Mouse (Mus musculus): ENCODE measurements around the gene Sp100.
"Not testable (repeated sequence)": the region's sequence is repeated elsewhere in the genome, so short reads cannot be mapped to it uniquely, and the experiment has no call there.

Sp100 gene

DNA sequence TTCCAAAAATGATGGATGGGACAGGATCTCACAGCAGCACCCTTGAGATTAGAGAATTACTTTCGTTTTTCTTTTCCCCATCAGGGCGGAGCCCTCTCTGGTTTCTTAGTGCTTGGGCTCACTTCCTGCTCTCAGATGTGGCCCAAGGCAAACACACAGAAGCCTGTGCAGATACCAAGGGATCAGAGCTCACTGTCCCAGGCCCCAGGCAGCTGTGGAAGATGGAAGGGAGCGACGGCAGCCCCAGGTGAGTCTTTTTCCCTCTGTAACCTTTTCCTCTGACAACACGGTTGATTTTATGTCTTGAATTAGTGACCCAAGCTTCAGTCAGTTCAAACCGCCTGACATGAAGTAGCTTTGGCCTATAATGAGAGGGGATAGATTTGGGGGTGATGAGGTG is at the start of gene Sp100:
Sp100 (plus strand) TSS at position 108 of the 400 bp plus-strand sequence.
- peak; percentile 19 to 29 for DNase-seq

GRCm38 (mm10) chr1:85600078-85600477 is 49.7 kb upstream of the Sp100 start, which contains the start of gene Sp140:
Gene Sp140 (plus strand): TSS chr1:85600378.
- DNase-seq, result not testable (repeated sequence)

GRCm38 (mm10) chr1:85600794-85601193 is 49.0 kb upstream of the Sp100 start:
- peak; percentile 3 to 14 for DNase-seq

- DNase-seq, result not testable (repeated sequence)
Measured at GRCm38 (mm10) chr1:85604341-85604740, 45.4 kb upstream of the Sp100 start.

DNA sequence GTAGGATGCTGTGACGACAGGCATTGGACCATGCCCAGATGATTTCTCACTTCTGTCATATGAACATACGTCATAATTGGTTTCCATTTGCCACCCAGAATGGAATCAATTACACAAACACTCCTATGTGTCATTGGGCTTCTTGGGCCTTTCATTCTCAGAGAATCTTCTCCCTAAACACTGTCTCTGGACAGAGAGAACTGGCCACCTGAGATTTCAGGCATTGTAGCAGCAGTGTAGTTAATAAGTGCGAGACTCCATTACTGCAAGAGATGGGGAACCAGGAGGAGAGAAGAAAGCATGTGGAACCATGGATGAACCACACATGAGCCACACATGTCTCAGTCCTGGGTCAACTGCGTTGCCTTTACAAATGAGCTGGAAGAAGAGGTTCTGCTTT is 41.4 kb upstream of the Sp100 start:
- DNase-seq, result not testable (repeated sequence)

GRCm38 (mm10) chr1:85610581-85610980 is 39.2 kb upstream of the Sp100 start:
- peak in 1 of 2 experiments; percentile 3 for DNase-seq

GRCm38 (mm10) chr1:85615096-85615495 is 34.7 kb upstream of the Sp100 start:
- not testable (repeated sequence) for DNase-seq

GRCm38 (mm10) chr1:85615819-85616218 is 34.0 kb upstream of the Sp100 start:
- DNase-seq, result not testable (repeated sequence)

DNA sequence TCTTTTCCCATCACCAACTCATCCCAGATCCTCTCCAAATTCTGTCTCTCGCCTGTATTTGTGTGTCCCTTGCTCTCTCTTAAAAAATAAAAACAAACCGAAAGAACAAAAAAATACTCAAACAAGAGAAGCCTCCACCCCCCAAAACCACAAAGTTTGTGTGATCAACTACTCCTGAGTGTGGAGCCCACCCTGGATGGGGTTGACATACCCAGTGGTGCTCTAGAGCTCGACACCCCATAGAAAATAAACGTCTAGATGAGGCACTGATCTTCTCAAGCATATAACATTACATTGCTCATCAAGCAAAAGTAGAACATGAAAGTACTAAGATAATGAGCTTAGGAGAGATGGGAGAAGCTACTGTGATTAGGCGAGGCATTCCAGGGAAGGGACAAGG is 32.6 kb upstream of the Sp100 start:
- DNase-seq, result not testable (repeated sequence)

DNA sequence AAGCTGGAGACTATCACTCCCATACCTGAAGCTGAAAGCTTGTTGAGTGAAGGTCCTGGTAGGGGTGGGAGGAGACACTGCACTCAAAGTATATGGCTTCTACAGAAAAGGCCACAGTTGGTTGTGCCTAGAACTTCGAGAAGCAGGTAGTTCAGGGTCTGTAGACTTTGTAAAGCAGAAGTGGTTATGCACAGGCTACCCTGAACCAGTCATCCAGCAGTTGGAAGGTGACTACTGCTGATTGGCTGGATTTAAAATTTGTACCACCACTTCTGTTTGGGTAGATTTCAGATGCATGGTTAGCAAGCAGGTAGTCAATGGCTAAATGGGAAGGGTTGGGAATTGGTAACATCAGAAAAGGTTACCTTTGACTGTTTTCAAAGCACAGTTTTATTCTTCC is 31.1 kb upstream of the Sp100 start:
- not testable (repeated sequence) for DNase-seq

DNA sequence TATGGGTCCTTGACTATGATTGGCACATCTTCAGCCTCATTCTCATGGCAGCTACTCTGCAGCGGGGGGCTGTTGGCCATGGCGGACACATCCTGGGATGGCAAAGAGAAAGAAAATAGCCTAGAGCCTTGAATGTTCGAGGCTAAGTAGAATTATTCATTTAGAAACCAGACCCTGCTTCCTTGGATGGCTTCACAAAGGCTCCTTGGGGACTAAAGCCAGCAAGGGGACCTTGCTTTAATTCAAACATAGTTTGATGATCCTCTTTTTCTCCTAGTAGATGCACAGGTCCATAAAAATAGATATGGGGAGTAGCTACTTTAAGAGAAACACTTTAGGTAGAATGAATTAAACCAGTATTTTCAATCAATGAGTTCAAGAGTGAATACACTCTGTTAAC is 12.9 kb upstream of the Sp100 start:
- DNase-seq, result not testable (repeated sequence)

GRCm38 (mm10) chr1:85638144-85638543 is 11.6 kb upstream of the Sp100 start:
- DNase-seq, result not testable (repeated sequence)

DNA sequence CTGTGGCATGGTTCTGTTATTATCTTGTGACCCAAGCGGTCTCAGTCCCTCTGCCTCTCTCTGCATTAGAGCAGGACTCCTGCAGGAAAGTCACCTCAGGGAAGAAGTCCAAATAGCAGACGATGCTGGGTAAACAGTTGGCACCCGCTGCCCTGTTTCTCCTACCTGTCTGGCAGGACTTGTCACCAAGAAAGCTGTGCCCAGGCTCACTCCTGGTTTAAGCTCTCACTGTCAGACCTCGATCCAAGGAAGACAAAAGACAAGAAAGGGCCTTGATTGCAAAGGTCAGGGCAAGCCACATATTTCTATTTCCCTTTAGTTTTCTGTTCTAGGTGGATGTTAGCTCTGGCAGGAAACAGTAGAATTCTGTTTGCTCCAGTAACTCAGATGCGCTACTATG is 736 bp downstream of the Sp100 start:
- not testable (repeated sequence) for DNase-seq

GRCm38 (mm10) chr1:85651770-85652275 is 2.0 kb downstream of the Sp100 start:
- DNase-seq, result peak in 1 of 2 experiments; percentile 19

DNA sequence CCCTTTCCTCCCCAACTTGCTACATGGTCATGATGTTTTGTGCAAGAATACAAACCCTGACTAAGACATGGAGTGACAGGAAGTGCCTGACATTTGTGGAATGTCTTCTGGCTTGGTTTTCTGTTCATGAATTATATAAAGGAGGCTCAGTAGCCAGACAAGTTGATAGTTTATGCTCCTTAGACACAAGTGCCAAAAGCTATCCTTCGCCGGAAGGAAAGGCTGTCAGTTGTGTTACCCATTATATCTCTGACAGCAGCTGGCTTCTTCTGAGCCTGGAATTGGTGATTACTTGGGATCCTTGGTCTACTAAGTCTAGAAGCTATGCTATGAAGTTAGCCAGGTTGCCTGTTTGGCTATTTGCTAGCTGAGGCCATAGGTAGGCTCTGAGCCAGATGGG is 7.4 kb downstream of the Sp100 start:
- DNase-seq, result peak in 1 of 2 experiments; percentile 16

DNA sequence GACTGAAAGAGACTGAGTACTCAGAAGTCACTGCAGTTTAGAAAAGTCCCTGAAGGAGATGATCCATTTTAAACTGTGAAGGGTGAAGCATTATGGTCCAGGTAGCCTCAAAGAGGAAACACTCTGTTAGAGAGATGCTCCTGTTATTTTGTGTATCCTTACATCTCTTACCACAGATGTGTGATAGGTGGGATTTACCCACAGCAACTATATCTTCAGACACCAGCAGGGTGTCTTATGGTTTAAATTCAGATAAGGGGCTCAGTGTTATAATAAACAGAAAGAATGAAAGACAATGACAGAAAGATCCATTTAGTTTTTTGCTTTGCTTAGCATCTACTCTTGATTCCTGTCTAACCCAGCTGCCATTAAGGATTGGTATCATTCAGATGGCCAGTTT is 14.5 kb downstream of the Sp100 start:
- DNase-seq, result no peak

GRCm38 (mm10) chr1:85680226-85680625 is 30.4 kb downstream of the Sp100 start:
- peak; percentile 5 to 18 for DNase-seq

- no peak for DNase-seq
Measured at GRCm38 (mm10) chr1:85686666-85687065, 36.9 kb downstream of the Sp100 start.

- DNase-seq, result peak in 1 of 2 experiments; percentile 2
Measured at GRCm38 (mm10) chr1:85687346-85687745, 37.6 kb downstream of the Sp100 start.

GRCm38 (mm10) chr1:85690544-85690943 is 40.8 kb downstream of the Sp100 start:
- DNase-seq, result no peak

GRCm38 (mm10) chr1:85692281-85692680 is 42.5 kb downstream of the Sp100 start:
- no peak for DNase-seq

DNA sequence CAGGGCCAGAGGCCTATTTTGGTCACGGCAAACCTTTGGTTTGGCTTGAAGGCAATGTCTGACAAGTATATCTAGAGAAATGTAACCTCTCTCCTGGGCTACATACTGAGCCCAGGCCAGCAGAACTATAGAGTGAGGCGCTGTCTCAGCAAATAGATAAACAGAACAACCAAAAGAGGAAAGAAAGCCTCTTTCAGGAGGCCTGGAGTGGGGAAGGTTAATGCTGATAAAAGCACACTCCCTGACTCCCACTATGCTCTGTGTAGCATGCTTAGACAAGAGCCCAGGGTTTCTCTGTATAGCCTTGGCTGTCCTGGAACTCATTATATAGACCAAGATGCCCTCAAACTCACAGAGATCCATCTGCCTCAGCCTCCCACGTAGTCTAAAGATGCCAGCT is 43.5 kb downstream of the Sp100 start:
- DNase-seq, result no peak

- DNase-seq, result no peak
Measured at GRCm38 (mm10) chr1:85695646-85696045, 45.9 kb downstream of the Sp100 start.

GRCm38 (mm10) chr1:85697721-85698493 is 48.1 kb downstream of the Sp100 start:
- no peak for DNase-seq
